Mouse (Mus musculus) CH12.LX (cell line): ENCODE results near the gene Zscan10. TPM values are rescaled to one million over a fixed set of nuclear protein-coding genes. Genes with fewer than 3 reads are reported as not detected.

Source experiments
- DNase-seq: peaks from one replicate; pipeline ENCODE4 v3.0.0-alpha.2; 2013; ENCODE audit errors: extremely low read depth
- H3K27ac ChIP-seq: 2 replicates; pipeline ENCODE4 v1.5.1; 2012; ENCODE audit warnings: low read depth, mild to moderate bottlenecking, control low read depth, moderate library complexity; ENCODE audit not compliant: insufficient read depth
- H3K27me3 ChIP-seq: replicated peaks from 2 replicates; pipeline ENCODE3; 2012; ENCODE audit warnings: inconsistent platforms
- H3K36me3 ChIP-seq, 2 experiments: replicated peaks in 1 of 2; 2 replicates each; pipeline versions ENCODE3 to v1.6.1; 2012; ENCODE audit warnings: inconsistent platforms in 1 of 2, low read length in 1 of 2, mild to moderate bottlenecking in 1 of 2, mixed read lengths in 1 of 2, moderate library complexity in 1 of 2; ENCODE audit not compliant: control insufficient read depth in 1 of 2, insufficient read depth in 1 of 2
- H3K4me1 ChIP-seq, 2 experiments: 2 replicates each; pipeline ENCODE4 v1.6.1; 2012; ENCODE audit warnings: inconsistent platforms in 1 of 2, moderate library complexity in 1 of 2; ENCODE audit not compliant: insufficient read depth in 2 of 2, control insufficient read depth in 1 of 2
- H3K4me2 ChIP-seq: 2 replicates; pipeline ENCODE4 v1.6.1; 2012; ENCODE audit warnings: low read depth, mild to moderate bottlenecking, control low read depth; ENCODE audit not compliant: poor library complexity, insufficient read depth, severe bottlenecking
- H3K4me3 ChIP-seq, 3 experiments: fragments of 150-350 bp in 1 of 3; sonication (generic) in 1 of 3; replicated peaks in 1 of 3; 2 replicates each; pipeline versions ENCODE3 to v1.5.1; 2011 to 2012; ENCODE audit warnings: low read depth in 2 of 3, low read length in 2 of 3, mild to moderate bottlenecking in 2 of 3, moderate library complexity in 2 of 3, control low read depth in 1 of 3, improper control_type of control experiment in 1 of 3, inconsistent platforms in 1 of 3, mixed read lengths in 1 of 3; ENCODE audit not compliant: poor library complexity in 1 of 3
- H3K79me2 ChIP-seq: replicated peaks from 2 replicates; pipeline ENCODE4 v1.6.1; 2012; ENCODE audit warnings: mild to moderate bottlenecking, moderate library complexity; ENCODE audit not compliant: control insufficient read depth, poor library complexity, insufficient read depth, severe bottlenecking; ENCODE audit errors: extremely low read depth
- H3K9ac ChIP-seq: 2 replicates; pipeline ENCODE4 v1.6.1; 2012; ENCODE audit warnings: low read depth, mild to moderate bottlenecking, control low read depth, moderate library complexity; ENCODE audit not compliant: insufficient read depth
- H3K9me3 ChIP-seq: replicated peaks from 2 replicates; pipeline ENCODE3; 2012; ENCODE audit warnings: low read length, inconsistent platforms, mixed read lengths
- BHLHE40 ChIP-seq: IDR thresholded peaks from 2 replicates; pipeline ENCODE4 v1.6.1; 2011; ENCODE audit warnings: mild to moderate bottlenecking, low read depth, low read length, improper control_type of control experiment
- CHD1 ChIP-seq: IDR thresholded peaks from 2 replicates; pipeline ENCODE4 v1.6.1; 2012; ENCODE audit warnings: low read depth, low read length, improper control_type of control experiment, inconsistent platforms
- CHD2 ChIP-seq: IDR thresholded peaks from 2 replicates; pipeline ENCODE4 v1.6.1; 2011; ENCODE audit warnings: low read length, improper control_type of control experiment
- CTCF ChIP-seq, 2 experiments: IDR thresholded peaks in 1 of 2; conservative IDR thresholded peaks in 1 of 2; 2 replicates each; pipeline ENCODE4 v1.5.1; 2011 to 2012; ENCODE audit warnings: low read depth in 2 of 2, low read length in 2 of 2, improper control_type of control experiment in 1 of 2, inconsistent platforms in 1 of 2, mild to moderate bottlenecking in 1 of 2, moderate library complexity in 1 of 2
- E2F4 ChIP-seq: IDR thresholded peaks from 2 replicates; pipeline ENCODE4 v1.6.1; 2011; ENCODE audit warnings: low read depth, low read length, improper control_type of control experiment; ENCODE audit not compliant: insufficient replicate concordance
- ELF1 ChIP-seq: IDR thresholded peaks from 2 replicates; pipeline ENCODE4 v1.6.1; 2014; ENCODE audit warnings: low read depth, mild to moderate bottlenecking, inconsistent platforms, low read length, improper control_type of control experiment
- ETS1 ChIP-seq: conservative IDR thresholded peaks from 2 replicates; pipeline ENCODE4 v1.6.1; 2012; ENCODE audit warnings: low read depth, mild to moderate bottlenecking, inconsistent platforms, low read length, improper control_type of control experiment, moderate library complexity
- GABPA ChIP-seq: IDR thresholded peaks from 2 replicates; pipeline ENCODE4 v1.6.1; 2012; ENCODE audit warnings: low read depth, low read length, improper control_type of control experiment, inconsistent platforms; ENCODE audit not compliant: insufficient replicate concordance
- HCFC1 ChIP-seq: IDR thresholded peaks from 2 replicates; pipeline ENCODE4 v1.6.1; 2012; ENCODE audit warnings: low read depth, mild to moderate bottlenecking, inconsistent platforms, low read length, improper control_type of control experiment
- IRF4 ChIP-seq: IDR thresholded peaks from 2 replicates; pipeline ENCODE4 v1.6.1; 2014; ENCODE audit warnings: low read depth, mild to moderate bottlenecking, inconsistent platforms, low read length, improper control_type of control experiment
- JUN ChIP-seq: IDR thresholded peaks from 2 replicates; pipeline ENCODE4 v1.6.1; 2011; ENCODE audit warnings: low read depth, mild to moderate bottlenecking, low read length, improper control_type of control experiment, moderate library complexity; ENCODE audit not compliant: insufficient read depth
- KAT2A ChIP-seq: IDR thresholded peaks from 2 replicates; pipeline ENCODE4 v1.6.1; 2012; ENCODE audit warnings: low read length, improper control_type of control experiment, inconsistent platforms; ENCODE audit not compliant: insufficient replicate concordance
- MAFK ChIP-seq: IDR thresholded peaks from 2 replicates; pipeline ENCODE4 v1.6.1; 2011; ENCODE audit warnings: low read length, improper control_type of control experiment; ENCODE audit not compliant: insufficient replicate concordance
- MAX ChIP-seq: IDR thresholded peaks from 2 replicates; pipeline ENCODE4 v1.6.1; 2011; ENCODE audit warnings: low read length, improper control_type of control experiment
- MEF2A ChIP-seq: IDR thresholded peaks from 2 replicates; pipeline ENCODE4 v1.6.1; 2014; ENCODE audit warnings: low read depth, mild to moderate bottlenecking, inconsistent platforms, low read length, improper control_type of control experiment, borderline replicate concordance
- MXI1 ChIP-seq: IDR thresholded peaks from 2 replicates; pipeline ENCODE4 v1.6.1; 2011; ENCODE audit warnings: mild to moderate bottlenecking, low read depth, low read length, improper control_type of control experiment
- MYC ChIP-seq: IDR thresholded peaks from 2 replicates; pipeline ENCODE4 v1.6.1; 2011; ENCODE audit warnings: low read depth, mild to moderate bottlenecking, improper control_type of control experiment, low read length
- NELFE ChIP-seq: IDR thresholded peaks from 2 replicates; pipeline ENCODE4 v1.6.1; 2011; ENCODE audit warnings: low read depth, low read length, improper control_type of control experiment
- PAX5 ChIP-seq: IDR thresholded peaks from 2 replicates; pipeline ENCODE4 v1.6.1; 2012; ENCODE audit warnings: low read length, inconsistent platforms, mixed read lengths
- POLR2AphosphoS2 ChIP-seq: IDR thresholded peaks from 2 replicates; pipeline ENCODE4 v1.6.1; 2011; ENCODE audit warnings: low read depth, low read length, improper control_type of control experiment
- RAD21 ChIP-seq: IDR thresholded peaks from 2 replicates; pipeline ENCODE4 v1.6.1; 2011; ENCODE audit warnings: low read depth, mild to moderate bottlenecking, low read length, improper control_type of control experiment, moderate library complexity
- RCOR1 ChIP-seq: conservative IDR thresholded peaks from 2 replicates; pipeline ENCODE4 v1.6.1; 2012; ENCODE audit warnings: low read depth, mild to moderate bottlenecking, inconsistent platforms, low read length, improper control_type of control experiment
- SIN3A ChIP-seq: IDR thresholded peaks from 2 replicates; pipeline ENCODE4 v1.6.1; 2012; ENCODE audit warnings: low read length, improper control_type of control experiment, inconsistent platforms
- SMC3 ChIP-seq: IDR thresholded peaks from 2 replicates; pipeline ENCODE4 v1.6.1; 2011; ENCODE audit warnings: low read depth, low read length, improper control_type of control experiment
- TBP ChIP-seq: conservative IDR thresholded peaks from 2 replicates; pipeline ENCODE4 v1.6.1; 2011; ENCODE audit warnings: low read depth, low read length, improper control_type of control experiment
- TCF12 ChIP-seq: IDR thresholded peaks from 2 replicates; pipeline ENCODE4 v1.6.1; 2014; ENCODE audit warnings: low read depth, mild to moderate bottlenecking, inconsistent platforms, low read length, improper control_type of control experiment
- UBTF ChIP-seq: IDR thresholded peaks from 2 replicates; pipeline ENCODE4 v1.6.1; 2012; ENCODE audit warnings: low read depth, mild to moderate bottlenecking, inconsistent platforms, low read length, improper control_type of control experiment, moderate library complexity
- USF2 ChIP-seq: conservative IDR thresholded peaks from 2 replicates; pipeline ENCODE4 v1.6.1; 2011; ENCODE audit warnings: low read depth, low read length, improper control_type of control experiment
- ZC3H11A ChIP-seq: IDR thresholded peaks from 2 replicates; pipeline ENCODE4 v1.6.1; 2012; ENCODE audit warnings: low read depth, mild to moderate bottlenecking, inconsistent platforms, low read length, improper control_type of control experiment
- ZMIZ1 ChIP-seq: IDR thresholded peaks from 2 replicates; pipeline ENCODE4 v1.6.1; 2012; ENCODE audit warnings: low read depth, mild to moderate bottlenecking, inconsistent platforms, low read length, improper control_type of control experiment
- ZNF384 ChIP-seq: IDR thresholded peaks from 2 replicates; pipeline ENCODE4 v1.6.1; 2012; ENCODE audit warnings: low read depth, low read length, improper control_type of control experiment, inconsistent platforms
- dilution Hi-C: fragments of 300-500 bp; cut with MboI; formaldehyde crosslinking; loops from 2 replicates; pipeline ENCODE4 v1.14.3; 2020; ENCODE audit warnings: low sequenced_read_pairs; ENCODE audit not compliant: extremely low pct_unique_long_range_greater_than_20kb, extremely low pct_ligation_motif_present
- in situ Hi-C: fragments of 300-500 bp; cut with MboI; formaldehyde crosslinking; loops from 3 replicates; pipeline ENCODE4 v1.14.3; 2019; ENCODE audit warnings: low sequenced_read_pairs, low pct_ligation_motif_present, low pct_unique_long_range_greater_than_20kb, mixed read lengths
- polyA plus RNA-seq: library from polyadenylated mRNA; unstranded; fragments of >175 nt; gene quantifications from 2 replicates; pipeline ENCODE4 v1.2.1, GENCODE M21; 2012; ENCODE audit warnings: low read depth; ENCODE audit not compliant: insufficient read length
- total RNA-seq, 2 experiments: library from RNA; depleted of rRNA; stranded (reverse); fragments of 300-350 nt in 1 of 2; fragments of >200 nt in 1 of 2; gene quantifications; 2 replicates each; pipeline ENCODE4 v1.2.3; 2012 to 2014

The Zscan10 gene
- total and polyA plus RNA-seq, 3 experiments = not detected

DNA sequence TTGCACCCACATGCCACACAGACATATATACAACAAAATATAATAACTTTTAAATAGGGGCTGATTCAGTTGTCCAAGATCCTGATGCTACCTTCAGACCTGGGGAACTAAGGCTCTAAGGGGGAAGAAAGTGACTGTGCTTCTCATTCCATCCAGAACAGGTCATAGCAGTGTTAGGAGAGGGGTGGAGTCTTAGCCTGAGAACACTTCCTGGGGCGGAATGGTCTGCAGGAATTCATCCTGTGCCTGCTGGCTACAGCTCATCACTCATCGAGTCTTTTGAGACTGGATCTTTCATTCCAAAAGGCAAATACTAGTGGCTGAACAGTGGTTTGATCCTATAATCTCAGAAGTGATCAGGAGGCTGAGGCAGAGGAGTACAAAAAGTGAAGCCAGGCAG, 13.4 kb upstream of the Zscan10 start:
- Histone ChIP-seq H3K79me2 (no peaks in the 10 kb centered on the region), H3K4me1 (peaks cover under 1 to 2% of the 10 kb centered on the region in 2 experiments; a peak in 2 of 4 replicates), H3K27me3 (peaks cover 68% of the 10 kb centered on the region), H3K36me3 (no peaks in the 10 kb centered on the region), H3K9ac (no peak overlapping the region), H3K4me3 (no peak overlapping the region), H3K4me2 (no peak overlapping the region), H3K27ac (no peak overlapping the region), H3K9me3 (no peaks in the 10 kb centered on the region)
- in situ Hi-C loops (no loop called here), dilution Hi-C loops (no loop called here)
- TF ChIP-seq MYC (no peak), HCFC1 (no peak), UBTF (no peak), ZMIZ1 (no peak), CTCF (conservative IDR thresholded peaks at IDR 0.05 in 1 of 2, IDR thresholded peaks at IDR 0.05 in 1 of 2; ENCODE audit: low read depth in 2 of 2, low read length in 2 of 2) (no peak), SMC3 (no peak), JUN (no peak), MAFK (no peak), ZNF384 (no peak), IRF4 (no peak), RCOR1 (no peak), RAD21 (no peak)
- no peak for DNase-seq

- in situ Hi-C loops = no loop called here
- TF ChIP-seq ELF1 = peak; percentile 72
- TF ChIP-seq MXI1 = peak; percentile 58
- TF ChIP-seq MAFK = no peak
- no peak for TF ChIP-seq MYC
- no peak for TF ChIP-seq RAD21
- TF ChIP-seq GABPA = no peak
- TF ChIP-seq TBP = peak; percentile 71
- TF ChIP-seq ETS1 = peak; percentile 8; the same call in 1 of the 2 replicates
- TF ChIP-seq HCFC1 = peak; percentile 80
- TF ChIP-seq E2F4 = peak; percentile 95; the same call in 1 of the 2 replicates
- TF ChIP-seq IRF4 = peak; percentile 75
- TF ChIP-seq MAX = peak; percentile 49; the same call in 1 of the 2 replicates
- 0 out of 2 replicates have a peak, but pooled peaks have one; percentile 17 for TF ChIP-seq CHD1
- TF ChIP-seq TCF12 = peak; percentile 67; the same call in 1 of the 2 replicates
- TF ChIP-seq PAX5 = no peak
- 0 out of 2 replicates have a peak, but pooled peaks have one; percentile 42 for TF ChIP-seq SIN3A
- TF ChIP-seq ZC3H11A = no peak
- TF ChIP-seq CHD2 = 0 out of 2 replicates have a peak, but pooled peaks have one; percentile 12
- TF ChIP-seq POLR2AphosphoS2 = no peak
- TF ChIP-seq MEF2A = peak; percentile 52; the same call in 1 of the 2 replicates
- TF ChIP-seq KAT2A = 0 out of 2 replicates have a peak, but pooled peaks have one; percentile 50
- no peak for TF ChIP-seq BHLHE40
- peak; percentile 69 for TF ChIP-seq NELFE
- TF ChIP-seq USF2 = no peak
- TF ChIP-seq UBTF = no peak
These were observed 8.3 kb upstream of the Zscan10 start for GRCm38 (mm10) chr17:23592208-23592925.

More at GRCm38 (mm10) chr17:23592208-23592925, 8.3 kb upstream of the Zscan10 start:
- dilution Hi-C loops = no loop called here
- no peaks in the 10 kb centered on the region for H3K9me3 ChIP-seq
- H3K9ac ChIP-seq = peak overlapping the region; percentile 50
- no peak overlapping the region for H3K27ac ChIP-seq
- DNase-seq = peak; percentile 88
- H3K36me3 ChIP-seq = no peaks in the 10 kb centered on the region
- H3K27me3 ChIP-seq = peaks cover 51% of the 10 kb centered on the region
- no peaks in the 10 kb centered on the region for H3K79me2 ChIP-seq
- H3K4me3 ChIP-seq = peak overlapping the region; percentile 48 to 69 (median 62)
- H3K4me2 ChIP-seq = peak overlapping the region; percentile 83
- peaks cover 2 to 11% of the 10 kb centered on the region in 2 experiments; a peak in 2 of 4 replicates for H3K4me1 ChIP-seq
